Mouse (Mus musculus) heart, adult 2 months (tissue): ENCODE measurements around the gene Rrh. TPM values are rescaled to one million over a fixed set of nuclear protein-coding genes. Genes with fewer than 3 reads are reported as not detected.
"Not testable (repeated sequence)": the region's sequence is repeated elsewhere in the genome, so short reads cannot be mapped to it uniquely, and the experiment has no call there.

Source experiments
- DNase-seq, 2 experiments: peaks; one replicate each; pipeline ENCODE4 v3.0.0; 2021
- H3K27ac ChIP-seq: fragments of 200-600 bp; 2 replicates; pipeline ENCODE4 v1.8.1; 2022
- H3K27me3 ChIP-seq: fragments of 200-500 bp; 2 replicates; pipeline ENCODE4 v1.6.1; 2012; ENCODE audit warnings: mild to moderate bottlenecking, low read length, inconsistent platforms, mixed read lengths; ENCODE audit not compliant: control insufficient read depth, insufficient read depth
- H3K36me3 ChIP-seq: fragments of 200-500 bp; 2 replicates; pipeline ENCODE4 v1.6.1; 2012; ENCODE audit warnings: low read length, inconsistent platforms; ENCODE audit not compliant: control insufficient read depth, insufficient read depth
- H3K4me1 ChIP-seq: fragments of 200-500 bp; 2 replicates; pipeline ENCODE4 v1.6.1; 2011; ENCODE audit warnings: low read length; ENCODE audit not compliant: control insufficient read depth, insufficient read depth
- H3K4me3 ChIP-seq: fragments of 200-600 bp; 2 replicates; pipeline ENCODE4 v1.8.1; 2022
- H3K79me2 ChIP-seq: fragments of 200-500 bp; replicated peaks from 2 replicates; pipeline ENCODE4 v1.6.1; 2012; ENCODE audit warnings: mild to moderate bottlenecking, inconsistent platforms, low read length, moderate library complexity, mixed read lengths; ENCODE audit not compliant: control insufficient read depth, insufficient read depth
- H3K9ac ChIP-seq: fragments of 200-500 bp; 2 replicates; pipeline ENCODE4 v1.6.1; 2012; ENCODE audit warnings: low read depth, mild to moderate bottlenecking, control low read depth, inconsistent platforms, low read length, mixed read lengths
- CTCF ChIP-seq: fragments of 200-600 bp; IDR thresholded peaks from 2 replicates; pipeline ENCODE4 v1.8.1; 2022; ENCODE audit warnings: antibody characterized with exemption, mild to moderate bottlenecking, moderate library complexity
- EP300 ChIP-seq: fragments of 200-500 bp; IDR thresholded peaks from 2 replicates; pipeline ENCODE4 v1.6.1; 2011; ENCODE audit warnings: low read depth, low read length, control low read depth; ENCODE audit not compliant: insufficient read depth
- POLR2A ChIP-seq: fragments of 200-500 bp; IDR thresholded peaks from 2 replicates; pipeline ENCODE4 v1.6.1; 2011; ENCODE audit warnings: mild to moderate bottlenecking, low read depth, low read length, control low read depth; ENCODE audit not compliant: insufficient read depth
- WGBS: fragments of 180-500 bp; shearing (Covaris S2); methylation state at CpG from one replicate; pipeline ENCODE4 v1.1.7; 2018; 5-methylcytosine and 5-hydroxymethylcytosine counted together
- intact Hi-C: fragments of 180-260 bp; cut with DNase I; formaldehyde crosslinking; loops from one replicate; pipeline ENCODE4 v1.15.1; 2025
- polyA plus RNA-seq: library from polyadenylated mRNA; depleted of rRNA; stranded (reverse); fragments of >200 nt; gene quantifications from 2 replicates; pipeline ENCODE4 v1.2.3, GENCODE M21; 2012
- total RNA-seq, 2 experiments: library from RNA; stranded (reverse); gene quantifications; 2 replicates each; pipeline ENCODE4 v1.2.3; 2021

The Rrh gene
- total and polyA plus RNA-seq, 3 experiments = not detected

DNA sequence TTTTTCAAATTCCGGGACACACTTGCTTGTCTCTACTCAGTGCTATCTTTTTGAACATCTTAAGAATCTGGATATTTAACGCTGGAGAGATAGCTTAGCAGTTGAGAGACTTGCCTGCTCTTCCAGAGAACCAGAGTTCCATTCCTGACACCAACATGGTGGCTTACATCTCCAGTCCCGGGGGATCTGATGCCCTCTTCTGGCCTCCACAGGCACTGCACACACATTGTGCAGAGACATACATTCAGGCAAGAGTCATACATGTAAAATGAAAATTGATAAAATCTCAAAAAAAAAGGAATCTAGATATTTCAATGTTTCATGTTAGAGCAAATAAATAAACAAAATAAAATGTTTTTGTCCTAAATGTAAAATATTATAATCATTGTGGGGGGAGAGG, 39.6 kb downstream of the Rrh start:
- TF ChIP-seq CTCF (0 out of 2 replicates have a peak, but pooled peaks have one; percentile 11), EP300 (no peak), POLR2A (no peak)
- Histone ChIP-seq H3K9ac (no peak overlapping the region), H3K27ac (no peak overlapping the region), H3K79me2 (no peaks in the 10 kb centered on the region), H3K27me3 (no peaks in the 10 kb centered on the region), H3K36me3 (no peaks in the 10 kb centered on the region), H3K4me3 (no peak overlapping the region), H3K4me1 (no peaks in the 10 kb centered on the region)
- 87% methylated on average over 3 of the region's 3 CpGs for WGBS
- intact Hi-C loops = no loop called here
- DNase-seq = no peak

- Histone ChIP-seq H3K79me2 (no peaks in the 10 kb centered on the region), H3K36me3 (no peaks in the 10 kb centered on the region), H3K4me3 (no peak overlapping the region), H3K9ac (no peak overlapping the region), H3K27ac (no peak overlapping the region), H3K4me1 (no peaks in the 10 kb centered on the region), H3K27me3 (no peaks in the 10 kb centered on the region)
- DNase-seq = no peak
- TF ChIP-seq POLR2A = no peak
- TF ChIP-seq EP300 = no peak
- TF ChIP-seq CTCF = no peak
- intact Hi-C loops = no loop called here
- 62% methylated on average over 10 of the region's 10 CpGs for WGBS
Observed at GRCm38 (mm10) chr3:129781435-129781834, 41.0 kb downstream of the Rrh start.

DNA sequence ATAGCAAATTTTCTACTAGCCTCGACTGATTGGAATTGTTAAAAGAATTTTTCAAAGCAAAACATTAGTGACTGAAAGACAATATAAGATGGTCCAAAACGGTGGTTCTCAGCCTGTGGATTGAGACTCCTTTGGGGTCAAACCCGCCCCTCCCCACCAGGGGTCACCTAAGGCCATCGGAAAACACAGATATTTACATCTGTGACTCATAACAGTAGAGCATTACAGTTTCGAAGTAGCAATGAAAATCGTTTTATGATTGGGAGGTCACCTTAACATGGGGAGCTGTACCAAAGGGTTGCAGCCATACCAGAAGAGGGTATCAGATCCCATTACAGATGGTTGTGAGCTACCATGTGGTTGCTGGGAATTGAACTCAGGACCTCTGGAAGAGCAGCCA, 51.2 kb downstream of the Rrh start:
- Histone ChIP-seq H3K79me2 (no peaks in the 10 kb centered on the region), H3K36me3 (no peaks in the 10 kb centered on the region), H3K9ac (no peak overlapping the region), H3K4me3 (no peak overlapping the region), H3K4me1 (no peaks in the 10 kb centered on the region), H3K27ac (no peak overlapping the region), H3K27me3 (no peaks in the 10 kb centered on the region)
- intact Hi-C loops = no loop called here
- 66% methylated on average over 6 of the region's 6 CpGs for WGBS
- no peak for TF ChIP-seq CTCF
- TF ChIP-seq EP300 = no peak
- no peak for TF ChIP-seq POLR2A
- DNase-seq = no peak

GRCm38 (mm10) chr3:129766971-129767794, 55.2 kb downstream of the Rrh start:
- H3K9ac ChIP-seq = no peak overlapping the region
- intact Hi-C loops = no loop called here
- H3K27ac ChIP-seq = no peak overlapping the region; the same call in 1 of the 2 replicates
- no peaks in the 10 kb centered on the region for H3K27me3 ChIP-seq
- no peak overlapping the region for H3K4me3 ChIP-seq
- no peaks in the 10 kb centered on the region for H3K79me2 ChIP-seq
- no peaks in the 10 kb centered on the region for H3K4me1 ChIP-seq
- no peak for DNase-seq
- no peaks in the 10 kb centered on the region; the same call in 1 of the 2 replicates for H3K36me3 ChIP-seq
- 75% methylated on average over 10 of the region's 10 CpGs for WGBS
- TF ChIP-seq EP300 (no peak), CTCF (no peak), POLR2A (no peak)

- Histone ChIP-seq H3K4me1 (no peaks in the 10 kb centered on the region), H3K27ac (peak overlapping the region; percentile 33; the same call in 1 of the 2 replicates), H3K36me3 (no peaks in the 10 kb centered on the region; the same call in 1 of the 2 replicates), H3K79me2 (no peaks in the 10 kb centered on the region), H3K4me3 (no peak overlapping the region), H3K27me3 (no peaks in the 10 kb centered on the region), H3K9ac (no peak overlapping the region)
- no peak for DNase-seq
- WGBS = 68% methylated on average over 4 of the region's 4 CpGs
- TF ChIP-seq CTCF (no peak), POLR2A (no peak), EP300 (no peak)
- intact Hi-C loops = no loop called here
Observed at GRCm38 (mm10) chr3:129766106-129766505, 56.3 kb downstream of the Rrh start.

- H3K9ac ChIP-seq, intact Hi-C loops, DNase-seq, H3K79me2 ChIP-seq, H3K36me3 ChIP-seq, H3K4me3 ChIP-seq, H3K27ac ChIP-seq, H3K4me1 ChIP-seq, H3K27me3 ChIP-seq: not testable (repeated sequence)
- 97% methylated on average over 1 of the region's 1 CpGs for WGBS
Observed at GRCm38 (mm10) chr3:129757599-129757998, 64.8 kb downstream of the Rrh start.
